Mouse (Mus musculus) A20 (cell line): ENCODE measurements around the gene Sars2.
A peak's percentile ranks its signal among the peaks of the same experiment; 100 is the strongest.

Experiments
- DNase-seq: peaks from one replicate; pipeline ENCODE4 v3.0.0-alpha.2; 2011; ENCODE audit warnings: low read depth, low spot score

Gene Sars2

DNA sequence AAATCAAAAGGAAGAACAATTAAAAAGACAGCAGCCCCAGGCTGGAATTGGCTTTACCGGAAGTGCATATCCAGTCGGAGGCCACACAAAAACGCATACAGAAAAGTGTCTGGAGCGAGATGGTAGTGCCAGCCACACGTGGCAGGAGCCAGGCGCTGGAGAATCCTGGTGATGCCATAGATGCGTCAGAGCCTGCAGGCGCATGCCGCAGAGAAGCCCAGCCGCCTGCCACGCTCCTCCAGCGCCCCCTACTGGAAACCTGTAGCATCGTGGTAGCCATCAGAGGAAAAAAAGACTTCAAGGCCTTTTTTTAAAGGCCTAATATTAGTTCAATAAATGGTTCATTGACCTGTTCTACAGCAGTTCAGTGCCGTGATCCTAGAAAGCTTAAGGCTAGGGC lies 15.2 kb upstream of the Sars2 start:
- DNase-seq: peak; percentile 77

DNA sequence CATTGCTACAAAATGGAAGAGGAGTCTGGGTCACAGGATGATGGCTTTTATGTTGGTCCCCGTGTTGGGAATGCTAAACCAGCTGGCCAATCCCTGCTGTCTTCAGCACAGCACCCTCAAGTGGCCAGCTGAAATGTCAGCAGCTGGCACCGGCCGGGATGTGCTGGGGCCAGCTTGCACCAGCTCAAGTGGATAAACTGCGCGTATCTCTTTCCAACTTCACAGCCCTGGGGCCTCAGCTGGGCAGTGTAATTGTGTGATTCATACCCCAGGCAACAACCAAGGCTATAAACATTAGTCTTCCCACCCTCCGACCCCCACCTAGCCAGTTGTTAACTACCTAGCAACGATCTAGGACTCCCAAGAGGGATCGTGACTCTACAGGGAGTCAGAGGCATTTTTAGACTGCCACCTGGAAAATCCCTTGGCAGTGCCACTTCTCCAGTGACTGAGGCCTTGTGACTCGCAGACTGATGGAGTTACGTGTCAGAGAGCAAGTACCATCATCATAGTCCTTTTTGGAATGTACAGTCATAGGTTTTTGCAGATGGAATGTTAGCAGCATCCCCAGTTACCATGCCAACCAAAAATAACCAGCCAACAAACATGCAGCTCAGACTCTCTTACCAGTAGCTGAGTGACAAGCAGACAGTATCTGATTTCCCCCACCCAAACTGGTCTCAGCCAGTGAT lies 14.0 kb upstream of the Sars2 start:
- DNase-seq: no peak

DNA sequence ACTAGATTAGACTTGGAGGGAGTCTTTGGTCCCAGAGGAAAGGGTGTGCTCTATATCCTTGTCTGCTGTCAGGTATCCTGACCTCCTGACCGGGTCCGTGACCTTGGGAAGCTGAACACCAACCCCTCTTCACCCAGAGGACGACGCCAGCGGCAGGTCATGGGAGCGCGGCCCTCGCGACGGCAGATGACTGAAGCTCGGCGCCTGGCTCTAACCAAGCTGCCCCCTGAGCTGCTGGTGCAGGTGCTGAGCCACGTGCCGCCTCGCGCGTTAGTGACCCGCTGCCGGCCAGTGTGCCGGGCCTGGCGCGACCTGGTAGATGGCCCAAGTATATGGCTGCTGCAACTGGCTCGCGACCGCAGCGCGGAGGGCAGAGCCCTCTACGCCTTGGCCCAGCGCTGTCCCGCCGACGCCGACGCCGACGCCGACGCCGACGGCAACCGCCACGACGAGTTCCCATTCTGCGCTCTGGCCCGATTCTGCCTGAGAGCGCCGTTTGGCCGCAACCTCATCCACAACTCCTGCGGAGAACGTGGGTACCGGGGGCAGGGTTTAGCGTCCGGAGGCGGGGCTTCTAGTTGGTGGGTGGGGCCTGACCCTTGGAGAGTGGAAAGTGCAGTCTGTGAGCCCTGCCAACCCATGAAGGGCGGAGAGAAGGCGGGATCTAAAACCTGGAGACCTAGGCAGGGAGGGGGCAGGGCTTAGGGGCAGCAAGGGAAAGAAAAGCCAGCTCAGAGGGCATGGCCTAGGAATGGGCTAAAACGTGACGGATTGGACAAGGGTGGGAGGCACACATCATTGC lies 9.2 kb upstream of the Sars2 start:
- peak; percentile 54 for DNase-seq

DNA sequence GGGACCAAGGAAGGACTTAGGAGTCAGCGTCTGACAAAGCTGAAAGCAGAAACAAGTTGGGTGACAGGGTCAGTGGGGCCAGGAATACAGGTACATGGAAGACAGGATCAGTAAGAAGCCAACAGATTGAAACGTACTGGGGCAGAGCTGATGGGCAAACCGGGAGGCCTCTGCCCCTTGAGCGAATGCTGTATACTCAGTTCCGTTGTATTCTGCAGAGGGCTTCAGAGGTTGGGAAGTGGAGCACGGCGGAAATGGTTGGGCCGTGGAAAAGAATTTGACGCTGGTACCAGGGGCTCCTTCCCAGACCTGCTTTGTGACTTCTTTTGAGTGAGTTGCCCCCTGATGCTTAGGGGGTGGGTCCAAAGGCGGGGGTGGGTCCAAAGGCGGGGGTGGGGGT lies 8.6 kb upstream of the Sars2 start:
- DNase-seq: no peak

DNA sequence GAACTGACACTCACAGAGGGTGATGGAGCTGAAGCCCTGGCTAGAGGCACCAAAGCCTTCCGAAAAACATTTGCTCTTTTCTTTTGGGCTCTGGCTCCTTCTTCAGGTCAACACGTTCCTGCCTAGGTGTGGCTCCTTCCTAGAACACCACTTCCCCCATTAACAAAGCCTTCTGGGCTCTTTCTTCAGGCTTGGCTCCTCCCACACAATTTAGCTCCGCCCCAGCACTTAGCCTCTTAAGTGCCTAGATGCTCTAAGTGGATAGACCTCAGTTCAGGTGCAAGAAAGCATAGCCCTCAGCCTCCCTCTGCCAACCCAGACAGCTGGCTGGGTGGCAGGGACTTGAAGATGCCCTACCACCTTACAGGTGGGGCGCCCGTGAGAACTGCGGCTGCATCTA lies 6.1 kb upstream of the Sars2 start:
- peak; percentile 26 for DNase-seq

DNA sequence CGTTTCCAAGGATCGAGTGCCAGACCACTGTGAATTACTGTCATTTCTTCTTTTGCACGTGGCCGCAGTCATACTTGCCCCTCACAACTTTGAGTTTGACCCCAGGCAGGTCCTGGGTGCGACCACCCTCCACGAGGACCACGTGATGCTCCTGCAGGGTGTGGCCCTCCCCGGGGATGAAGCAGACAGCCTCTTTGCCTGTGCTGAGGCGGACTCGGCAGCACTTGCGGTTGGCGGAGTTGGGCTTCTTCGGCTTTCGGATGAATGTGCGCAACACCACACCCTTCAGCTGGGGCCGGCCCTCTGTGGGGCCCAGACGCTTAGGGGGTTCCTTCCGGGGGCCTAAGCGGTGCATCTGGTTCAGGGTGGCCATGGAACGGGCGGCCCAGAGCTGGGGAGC lies 2.0 kb upstream of the Sars2 start:
- DNase-seq: no peak

DNA sequence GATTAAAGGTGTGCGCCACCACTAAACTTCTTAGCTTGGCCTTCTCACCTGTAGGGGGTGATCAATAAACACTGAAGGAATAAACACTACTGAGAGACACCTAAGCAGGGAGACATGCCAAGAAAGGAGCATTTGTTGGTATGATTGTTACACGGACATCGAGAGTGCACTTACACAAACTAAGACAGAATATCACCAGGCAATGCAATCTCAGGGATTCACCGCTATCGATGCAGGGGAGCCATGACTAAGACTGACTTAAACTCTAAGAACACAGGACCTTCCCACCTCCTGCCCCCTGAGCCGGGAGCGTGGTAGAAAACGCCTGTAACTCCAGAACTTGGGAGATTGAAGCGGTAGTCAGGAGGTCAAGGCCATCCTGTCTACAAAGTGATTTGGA lies 843 bp upstream of the Sars2 start:
- DNase-seq: peak; percentile 61

DNA sequence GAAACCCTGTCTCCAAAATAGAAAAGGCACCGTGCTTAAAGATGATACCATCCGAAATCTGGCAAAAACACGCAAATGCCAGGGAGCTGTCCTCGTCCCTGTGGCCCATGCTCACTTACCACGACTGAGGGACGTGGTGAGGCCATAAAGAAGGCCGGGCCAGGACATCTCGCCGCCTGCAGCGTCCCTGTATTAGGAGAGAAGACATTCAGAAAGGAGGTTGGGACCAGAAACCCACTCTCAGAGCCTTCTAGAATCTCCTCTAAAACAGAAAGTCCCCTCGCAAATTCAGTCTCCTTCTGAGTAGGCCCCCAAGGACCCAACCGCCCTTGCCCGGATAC lies 454 bp upstream of the Sars2 start:
- DNase-seq: no peak

DNA sequence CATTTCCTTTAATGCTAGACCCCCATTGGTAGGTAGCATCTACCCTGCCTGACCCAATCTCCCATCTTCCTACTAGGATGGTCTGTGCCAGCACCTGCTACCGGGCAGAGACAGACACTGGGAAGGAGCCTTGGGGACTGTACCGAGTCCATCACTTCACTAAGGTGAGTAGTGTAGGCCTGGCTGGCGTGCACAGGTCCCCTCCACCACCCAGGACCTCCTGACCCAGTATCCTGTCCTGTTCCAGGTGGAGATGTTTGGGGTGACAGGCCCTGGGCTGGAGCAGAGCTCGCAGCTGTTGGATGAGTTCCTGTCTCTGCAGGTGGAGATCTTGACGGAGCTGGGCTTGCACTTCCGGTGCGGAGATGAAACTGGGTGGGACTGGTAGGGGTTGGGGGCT lies 8.1 kb downstream of the Sars2 start:
- no peak for DNase-seq

DNA sequence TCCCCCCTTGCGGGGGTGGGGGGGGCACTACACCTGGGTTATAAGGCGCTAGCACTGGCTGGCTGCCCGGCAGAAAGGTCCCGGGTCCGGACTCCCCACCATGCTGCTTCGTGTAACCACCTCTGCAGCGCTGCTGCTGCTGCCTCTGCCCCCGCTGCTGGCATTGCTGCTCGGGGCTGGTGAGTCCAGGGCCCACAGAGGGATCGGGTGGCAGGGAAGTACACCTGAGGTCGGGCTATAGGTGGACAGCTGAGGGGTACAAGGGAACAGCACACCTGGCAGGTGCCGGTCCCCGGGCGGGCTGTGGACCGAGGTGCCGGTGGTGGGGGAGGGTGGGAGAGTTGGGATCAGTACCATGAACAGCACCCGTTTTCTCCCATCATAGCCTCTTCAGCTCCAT lies 14.3 kb downstream of the Sars2 start, which contains the start of gene Ccer2:
Gene Ccer2 (plus strand): TSS at position 96 of the 400 bp plus-strand sequence.
- DNase-seq: no peak

DNA sequence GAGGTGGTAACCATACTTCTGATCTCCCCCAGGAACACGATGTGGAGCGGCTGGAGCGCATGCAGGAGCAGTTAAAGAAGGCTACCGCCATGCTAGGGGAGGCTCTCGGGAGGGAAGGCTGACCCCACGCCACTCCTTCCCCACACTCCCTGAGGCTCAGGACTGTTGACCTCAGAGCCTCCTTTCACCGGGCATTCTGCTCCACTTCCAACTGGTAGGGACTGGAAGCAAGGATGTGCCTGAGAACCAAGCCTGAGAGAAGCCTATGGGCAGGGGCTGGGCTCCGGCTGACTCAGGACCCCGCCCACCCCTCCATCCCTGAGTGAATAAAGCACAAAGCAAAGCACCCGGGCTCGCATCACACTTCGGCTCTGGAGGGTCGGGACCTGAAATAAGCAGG lies 16.8 kb downstream of the Sars2 start:
- no peak for DNase-seq

DNA sequence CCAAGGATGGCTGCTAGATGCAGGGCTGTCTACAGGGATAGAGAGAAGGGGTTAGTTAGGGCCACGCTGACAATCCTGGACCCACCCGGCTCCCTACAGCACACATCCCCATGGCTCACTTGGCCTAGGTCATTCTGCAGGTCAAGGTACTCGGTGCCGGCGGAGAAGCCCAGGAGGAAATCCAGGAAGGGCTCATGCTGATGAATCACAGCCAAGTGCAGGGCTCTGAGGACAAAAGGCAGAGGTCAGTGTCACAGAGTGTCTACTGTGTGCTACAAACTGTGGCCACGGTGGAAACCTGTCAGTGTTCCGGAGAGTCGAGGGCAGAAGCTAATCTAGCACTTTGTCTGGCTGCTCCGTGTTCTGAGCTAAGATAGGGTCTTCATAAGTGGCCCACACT lies 20.1 kb downstream of the Sars2 start:
- no peak for DNase-seq

DNA sequence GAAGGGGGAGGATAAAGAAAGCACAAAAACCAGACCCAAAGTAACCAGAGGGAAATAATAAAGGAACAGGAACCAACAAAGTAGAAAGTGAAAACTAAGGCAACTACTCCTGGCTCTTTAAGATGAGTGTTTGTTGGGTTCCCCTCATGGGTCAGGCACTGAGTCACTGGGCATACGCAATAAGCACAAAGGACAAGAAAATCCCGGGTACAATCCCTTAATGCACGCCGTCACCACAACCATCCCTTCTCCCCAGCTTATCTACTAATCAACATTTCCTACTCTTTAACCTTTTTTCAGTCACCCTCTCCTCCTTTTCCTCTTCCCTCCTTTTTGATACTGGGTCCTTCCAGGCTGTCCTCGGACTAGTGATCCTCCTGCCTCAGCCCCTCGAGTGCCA lies 23.4 kb downstream of the Sars2 start:
- peak; percentile 32 for DNase-seq

DNA sequence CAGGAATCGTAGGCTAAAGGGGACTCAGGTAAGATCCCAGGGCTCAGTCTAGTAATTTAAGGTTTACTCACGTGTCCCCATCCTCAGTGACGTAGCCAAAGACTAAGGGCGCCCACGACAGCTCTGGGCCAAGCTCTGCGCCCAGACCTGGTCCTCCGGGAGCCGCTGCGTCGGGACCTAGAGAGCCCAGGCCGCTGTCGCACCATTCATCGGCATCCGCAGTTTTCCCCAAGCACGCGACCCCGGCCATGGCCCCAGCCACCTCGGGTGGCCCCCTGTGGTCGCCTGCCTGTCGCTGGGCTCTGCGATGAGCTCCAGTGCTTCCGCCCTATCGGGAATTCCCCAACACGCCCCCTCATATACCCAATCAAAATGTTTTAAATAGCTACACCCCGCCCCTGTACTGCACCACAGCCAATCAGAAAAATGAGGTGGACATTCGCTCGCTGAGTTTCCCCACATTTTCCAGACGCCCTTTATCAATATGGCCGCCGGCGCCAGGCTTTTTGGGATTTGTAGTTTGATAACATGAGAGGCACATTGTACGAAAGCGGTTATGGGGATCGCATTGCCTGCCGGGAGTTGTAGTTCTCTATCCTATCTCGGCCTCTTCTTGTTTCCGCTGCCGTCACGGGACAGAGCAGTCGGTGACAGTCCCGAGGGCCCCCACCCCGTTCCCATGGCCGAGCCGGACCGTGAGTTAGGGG lies 24.5 kb downstream of the Sars2 start, which contains the start of gene Sirt2:
Gene Sirt2 (plus strand): TSS at position 563 of the 707 bp plus-strand sequence.
- DNase-seq: peak; percentile 99

DNA sequence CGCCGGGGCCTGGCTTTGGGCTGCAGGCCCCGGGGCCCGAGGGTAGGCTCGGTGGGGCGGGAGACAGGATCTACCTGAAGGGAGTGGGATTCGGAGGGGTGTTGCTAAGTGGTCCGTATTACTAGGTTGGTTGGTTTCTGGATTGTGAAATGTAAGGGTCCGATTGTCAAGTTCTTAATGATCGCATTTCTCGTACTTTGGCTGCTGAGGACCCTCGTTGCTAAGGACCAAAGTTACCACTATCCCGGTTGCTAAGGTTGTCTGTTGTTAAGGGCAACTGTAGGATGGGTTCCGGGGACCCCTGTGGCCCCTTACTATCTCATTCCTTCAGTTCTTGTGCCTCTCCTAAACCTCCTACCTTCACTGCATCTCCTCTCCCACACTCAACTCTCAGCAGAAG lies 25.1 kb downstream of the Sars2 start:
- DNase-seq: no peak

DNA sequence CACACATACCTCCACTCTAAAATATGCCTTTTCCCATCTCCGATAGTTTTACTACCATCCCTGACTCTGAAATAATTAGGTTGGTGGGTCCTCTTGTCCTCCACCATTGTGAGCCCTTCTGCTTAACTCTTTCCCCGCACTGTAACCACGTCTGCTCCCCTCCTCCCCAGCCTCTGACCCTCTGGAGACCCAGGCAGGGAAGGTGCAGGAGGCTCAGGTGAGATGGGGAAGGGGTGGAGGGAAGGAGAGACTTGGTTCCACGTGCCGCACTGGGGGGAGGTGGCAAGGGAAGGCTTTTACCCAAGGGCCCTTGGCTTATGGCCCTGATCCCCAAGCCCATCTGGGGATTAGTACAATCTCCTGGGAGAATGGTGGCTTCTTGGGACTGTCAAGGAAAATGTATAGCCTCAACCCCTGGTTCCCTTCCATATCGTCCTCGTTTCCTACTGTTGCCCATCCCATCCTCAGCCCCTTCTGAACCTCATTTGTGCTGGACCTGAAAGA lies 25.7 kb downstream of the Sars2 start, which contains the start of gene Nfkbib:
Gene Nfkbib (minus strand): TSS at position 51 of the 504 bp plus-strand sequence.
- no peak for DNase-seq

DNA sequence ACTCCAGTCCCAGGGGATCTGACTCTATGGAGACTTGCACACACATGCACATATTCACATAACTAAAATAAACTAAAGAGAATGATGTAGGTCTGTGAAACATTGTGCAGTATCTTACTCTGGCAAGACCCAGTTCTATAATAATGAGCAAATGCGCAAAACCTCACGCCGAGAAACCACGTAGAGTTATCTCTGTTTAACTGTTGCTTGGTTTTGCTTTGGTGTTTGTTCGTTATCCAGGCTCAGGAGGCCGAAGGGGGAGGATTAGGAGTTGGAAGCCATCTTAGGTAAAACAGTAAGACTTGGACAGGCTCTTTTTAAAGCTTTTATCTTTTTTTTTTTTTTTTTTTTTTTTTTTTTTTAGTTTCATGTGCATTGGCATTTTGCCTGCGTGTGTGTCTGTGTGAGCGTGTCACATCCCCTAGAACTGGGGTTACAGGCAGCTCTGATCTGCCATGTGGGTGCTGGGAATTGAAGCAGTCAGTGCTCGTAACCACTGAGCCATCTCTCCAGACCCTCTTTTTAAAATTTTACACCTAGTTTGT lies 27.7 kb downstream of the Sars2 start:
- no peak for DNase-seq

DNA sequence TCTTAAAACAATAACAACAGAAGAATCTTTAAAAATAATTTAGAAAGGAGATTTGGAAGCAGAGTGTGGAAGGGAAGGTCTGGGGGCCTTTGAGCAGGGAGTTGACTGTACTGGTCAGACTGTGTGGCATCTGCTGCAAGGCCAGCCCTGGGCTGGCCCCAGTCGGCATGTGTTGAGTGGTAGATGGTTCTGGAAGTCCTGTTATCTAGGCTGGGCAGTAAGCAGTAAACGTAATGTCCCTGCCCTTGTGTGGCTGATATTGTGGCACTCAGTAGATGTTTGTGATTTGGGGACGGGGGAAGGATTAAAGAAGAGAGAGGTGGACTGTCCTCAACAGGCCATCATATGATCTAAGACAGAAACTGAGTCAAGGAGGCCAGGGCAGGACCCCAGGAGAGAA lies 28.5 kb downstream of the Sars2 start:
- no peak for DNase-seq

DNA sequence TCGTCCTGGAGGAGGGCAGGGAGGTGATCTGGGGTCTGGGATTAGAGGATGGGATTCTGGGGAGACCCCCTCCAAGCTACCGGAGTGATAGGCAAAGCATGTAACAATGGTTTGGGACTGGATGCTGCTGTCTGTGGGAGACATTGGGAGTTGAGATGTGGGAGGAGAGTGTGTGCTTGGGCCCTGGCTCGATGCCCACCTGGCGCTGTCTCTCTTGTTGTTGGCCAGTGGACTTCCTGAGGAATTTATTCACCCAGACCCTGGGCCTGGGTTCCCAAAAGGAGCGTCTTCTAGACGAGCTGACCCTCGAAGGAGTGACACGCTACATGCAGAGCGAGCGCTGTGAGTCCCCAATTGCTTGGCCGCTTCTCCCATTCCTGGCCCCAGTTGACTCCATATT lies 30.1 kb downstream of the Sars2 start:
- DNase-seq: no peak

DNA sequence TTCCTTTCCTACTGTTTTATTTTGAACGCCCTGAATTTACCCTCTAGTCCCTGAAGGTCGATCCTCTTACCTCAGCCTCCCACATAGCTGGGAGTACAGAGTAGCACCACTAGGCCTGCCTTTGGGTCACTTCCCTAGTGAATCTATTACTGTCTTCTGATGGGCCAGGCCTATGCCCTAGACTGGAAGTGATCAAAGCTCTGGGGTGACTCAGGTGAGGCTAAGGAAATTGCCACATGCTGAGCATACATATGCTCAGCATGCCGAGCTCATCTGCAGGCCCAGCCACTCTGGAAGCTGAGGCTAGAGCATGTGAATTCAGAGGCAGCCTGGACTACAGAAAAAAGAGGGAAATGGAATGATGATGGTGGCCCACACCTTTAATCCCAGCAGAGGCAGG lies 31.4 kb downstream of the Sars2 start:
- no peak for DNase-seq

DNA sequence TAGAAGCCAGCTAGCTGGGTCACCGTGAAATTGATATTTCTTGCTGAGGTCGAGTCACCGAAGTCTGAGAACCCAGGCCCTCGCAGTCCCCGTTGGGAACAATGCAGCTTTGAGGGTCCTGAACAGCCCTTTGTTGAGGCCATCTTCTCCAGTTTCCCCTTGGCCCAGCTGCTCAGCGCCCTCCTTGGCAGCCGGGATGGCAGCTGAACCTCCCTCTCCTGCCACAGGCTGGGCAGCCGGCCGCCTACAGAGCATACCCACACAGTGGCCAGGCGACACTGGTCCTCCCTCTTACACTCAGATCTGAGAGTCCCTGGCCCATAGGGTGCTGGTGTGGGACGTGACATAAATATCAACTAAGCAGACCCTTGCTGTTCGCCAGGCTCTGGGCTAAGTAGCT lies 32.4 kb downstream of the Sars2 start:
- DNase-seq: no peak

DNA sequence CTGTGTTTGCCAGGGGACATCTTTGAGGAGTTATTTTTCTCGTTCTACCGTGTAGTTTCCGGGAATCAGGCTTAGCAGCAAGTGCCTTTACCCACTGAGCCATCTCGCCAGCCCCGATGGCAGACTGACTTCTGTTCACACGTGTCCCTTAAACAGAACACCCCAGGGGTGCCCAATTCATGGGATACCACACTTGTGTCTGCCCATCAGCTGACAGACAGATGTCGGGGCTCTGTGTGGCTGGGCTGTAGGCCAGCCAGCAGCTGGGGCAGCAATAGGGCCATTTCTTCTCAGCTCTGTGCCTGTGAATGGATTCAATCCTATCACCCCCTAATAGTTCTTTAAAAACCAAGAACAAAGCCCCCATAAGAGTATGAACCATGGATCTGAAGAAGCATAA lies 33.3 kb downstream of the Sars2 start:
- no peak for DNase-seq
